In the genomic region with DNA sequence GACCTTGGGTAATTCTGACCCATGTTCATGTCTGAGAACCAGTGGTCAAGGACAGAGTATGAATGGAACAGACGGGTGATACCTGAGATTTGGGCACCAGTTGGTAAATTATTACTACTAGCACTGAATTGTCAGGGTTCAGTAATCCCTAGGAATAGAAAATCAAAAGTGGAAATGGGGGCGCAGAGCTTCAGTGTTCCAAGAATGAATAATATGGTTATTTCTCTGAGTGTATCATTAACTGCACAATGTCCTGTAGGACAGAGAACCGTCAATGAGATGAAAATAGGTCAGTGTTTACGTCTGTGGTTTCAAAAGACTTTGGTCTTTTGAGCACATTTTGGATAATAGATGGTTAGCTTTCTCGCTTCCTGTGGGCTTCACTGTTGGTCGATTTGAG, we compare ENCODE assay signal across 21 mouse cellular contexts.
"Had no signal": no experiment of that assay in that cellular context is flagged by ENCODE, and none has a peak within 500 bp of the region (broad histone marks: within the 10 kb centered on the region; RNA-seq: fewer than 3 reads in every experiment).

No protein-coding gene starts in this region.

- DNase-seq: gastrocnemius, adult 2 months; gastrocnemius, postnatal 10 days; gastrocnemius, postnatal 25 days; heart, postnatal 10 days; heart, postnatal 4 days; kidney, adult 8-10 months; liver; liver, embryonic 13.5 days had no signal

- H3K4me3 ChIP-seq: gastrocnemius, adult 2 months; heart, embryonic 10.5 days; heart, embryonic 12.5 days; hindbrain, embryonic 10.5 days; hindbrain, embryonic 12.5 days; intestine, embryonic 15.5 days; kidney, embryonic 15.5 days; layer of hippocampus, adult 2 months; left cerebral cortex, adult 2 months; limb, embryonic 10.5 days; limb, embryonic 12.5 days; liver, embryonic 13.5 days; liver, embryonic 15.5 days had no signal

- H3K4me1 ChIP-seq: liver, embryonic 13.5 days; liver, embryonic 15.5 days had no signal

- H3K36me3 ChIP-seq: heart, embryonic 10.5 days; heart, embryonic 12.5 days; intestine, embryonic 15.5 days; kidney, embryonic 15.5 days; limb, embryonic 10.5 days; liver, embryonic 13.5 days; liver, embryonic 15.5 days had no signal

- H3K27me3 ChIP-seq: heart, embryonic 12.5 days; hindbrain, embryonic 12.5 days; intestine, embryonic 15.5 days; kidney, embryonic 15.5 days; limb, embryonic 12.5 days; liver, embryonic 13.5 days; liver, embryonic 15.5 days had no signal

- H3K27ac ChIP-seq: gastrocnemius, adult 2 months; heart, embryonic 10.5 days; hindbrain, embryonic 10.5 days; hindbrain, embryonic 12.5 days; hindbrain, embryonic 14.5 days; intestine, embryonic 15.5 days; kidney, embryonic 15.5 days; kidney, postnatal 0 days; layer of hippocampus, adult 2 months; left cerebral cortex, adult 2 months; limb, embryonic 10.5 days; limb, embryonic 12.5 days; liver, embryonic 13.5 days; liver, embryonic 15.5 days had no signal
